Mouse (Mus musculus): ENCODE results near the gene Gm12886.

Gene Gm12886

DNA sequence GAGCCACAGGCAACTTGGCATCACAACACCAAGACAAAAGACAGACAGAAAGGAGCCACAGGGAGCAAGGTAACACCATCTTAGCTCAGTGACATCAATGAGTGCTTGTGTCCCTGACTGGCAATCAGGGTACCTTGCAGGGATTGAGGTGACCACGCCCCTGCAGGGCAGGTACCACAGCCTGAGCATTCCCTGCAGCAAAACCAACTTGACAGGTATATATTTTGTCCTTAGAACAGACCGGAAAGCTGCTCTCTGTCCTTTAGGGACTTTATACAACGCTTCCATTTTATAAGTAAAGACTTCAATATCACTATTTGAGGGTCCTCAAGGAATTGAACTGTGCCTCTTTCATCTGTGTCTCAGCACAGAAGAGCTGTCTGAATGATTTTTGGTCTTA is at the start of gene Gm12886:
Gene Gm12886 (minus strand): TSS at position 101 of the 400 bp plus-strand sequence.
- no peak for TF ChIP-seq GATA4 (IDR thresholded peaks at IDR 0.05; ENCODE audit: insufficient replicate concordance, low read length)
